Mouse (Mus musculus) heart, embryonic 11.5 days (tissue): ENCODE measurements around the gene Mbnl1. TPM values are rescaled to one million over a fixed set of nuclear protein-coding genes. Genes with fewer than 3 reads are reported as not detected.

Experiments
- ATAC-seq: fragments of 200-750 bp; cut with Nextera tagmentation; replicated peaks from 2 replicates; pipeline ENCODE4 v1.8.0; 2017; ENCODE audit warnings: moderate library complexity; ENCODE audit not compliant: insufficient number of reproducible peaks, low FRiP score, low TSS enrichment
- H3K27ac ChIP-seq: fragments of 300-500 bp; sonication (generic); 2 replicates; pipeline ENCODE4 v1.5.1; 2014; ENCODE audit warnings: mild to moderate bottlenecking, low read depth, low read length
- H3K27me3 ChIP-seq: fragments of 300-500 bp; sonication (generic); 2 replicates; pipeline ENCODE4 v1.6.1; 2014; ENCODE audit warnings: mild to moderate bottlenecking, low read length, mixed read lengths; ENCODE audit not compliant: control insufficient read depth, insufficient read depth
- H3K36me3 ChIP-seq: fragments of 300-500 bp; sonication (generic); 2 replicates; pipeline ENCODE4 v1.6.1; 2014; ENCODE audit warnings: mild to moderate bottlenecking, low read length, moderate library complexity, mixed read lengths; ENCODE audit not compliant: control insufficient read depth, insufficient read depth
- H3K4me1 ChIP-seq: fragments of 300-500 bp; sonication (generic); 2 replicates; pipeline ENCODE4 v1.6.1; 2014; ENCODE audit warnings: low read length; ENCODE audit not compliant: control insufficient read depth, insufficient read depth
- H3K4me2 ChIP-seq: fragments of 300-500 bp; sonication (generic); 2 replicates; pipeline ENCODE4 v1.6.1; 2014; ENCODE audit warnings: mild to moderate bottlenecking, moderate library complexity
- H3K4me3 ChIP-seq: fragments of 300-500 bp; sonication (generic); 2 replicates; pipeline ENCODE4 v1.5.1; 2014; ENCODE audit warnings: low read depth, low read length
- H3K9ac ChIP-seq: fragments of 300-500 bp; sonication (generic); 2 replicates; pipeline ENCODE4 v1.6.1; 2014; ENCODE audit warnings: mild to moderate bottlenecking, low read depth, low read length, moderate library complexity
- H3K9me3 ChIP-seq: fragments of 300-500 bp; sonication (generic); replicated peaks from 2 replicates; pipeline ENCODE4 v1.6.1; 2016; ENCODE audit warnings: low read length; ENCODE audit not compliant: control insufficient read depth
- WGBS: fragments of 180-500 bp; shearing (Covaris S2); extraction: QIAGEN DNeasy Blood & Tissue Kit; methylation state at CpG from one replicate; pipeline ENCODE4 v1.1.7; 2014; ENCODE audit not compliant: insufficient replicate concordance; 5-methylcytosine and 5-hydroxymethylcytosine counted together
- polyA plus RNA-seq: library from polyadenylated mRNA; unstranded; fragments of >200 nt; fragmentation: Nextera tagmentation; extraction: Ambion mirVana; gene quantifications from 2 replicates; pipeline ENCODE4 v1.2.1, GENCODE M21; 2014

Gene Mbnl1
- polyA plus RNA-seq, 1 experiment from 2014 or later: 101 TPM

- no peaks in the 10 kb centered on the region for H3K9me3 ChIP-seq
- H3K4me3 ChIP-seq: no peak overlapping the region
- WGBS: 56% methylated on average over 3 of the region's 3 CpGs
- H3K4me2 ChIP-seq: no peak overlapping the region
- H3K36me3 ChIP-seq: no peaks in the 10 kb centered on the region
- no peak overlapping the region for H3K27ac ChIP-seq
- no peaks in the 10 kb centered on the region for H3K27me3 ChIP-seq
- H3K9ac ChIP-seq: no peak overlapping the region
- no peaks in the 10 kb centered on the region for H3K4me1 ChIP-seq
- no peak for ATAC-seq
Observed at GRCm38 (mm10) chr3:60642227-60642626, 169.6 kb downstream of the Mbnl1 start.

GRCm38 (mm10) chr3:60645531-60645930 lies 172.9 kb downstream of the Mbnl1 start:
- WGBS: 78% methylated on average over 1 of the region's 1 CpGs
- no peak for ATAC-seq

GRCm38 (mm10) chr3:60648293-60648692 lies 175.7 kb downstream of the Mbnl1 start:
- Histone ChIP-seq H3K9ac (no peak overlapping the region), H3K27me3 (no peaks in the 10 kb centered on the region), H3K4me3 (no peak overlapping the region), H3K27ac (no peak overlapping the region), H3K4me1 (no peaks in the 10 kb centered on the region), H3K9me3 (no peaks in the 10 kb centered on the region), H3K36me3 (no peaks in the 10 kb centered on the region), H3K4me2 (no peak overlapping the region)
- no peak for ATAC-seq
- WGBS: 57% methylated on average over 1 of the region's 1 CpGs

More at GRCm38 (mm10) chr3:60645531-60645930, 172.9 kb downstream of the Mbnl1 start:
- H3K27ac ChIP-seq: no peak overlapping the region
- no peaks in the 10 kb centered on the region for H3K4me1 ChIP-seq
- H3K4me2 ChIP-seq: no peak overlapping the region
- no peaks in the 10 kb centered on the region for H3K27me3 ChIP-seq
- H3K9ac ChIP-seq: no peak overlapping the region
- H3K36me3 ChIP-seq: no peaks in the 10 kb centered on the region
- H3K4me3 ChIP-seq: no peak overlapping the region
- H3K9me3 ChIP-seq: no peaks in the 10 kb centered on the region

GRCm38 (mm10) chr3:60660762-60661161 lies 188.1 kb downstream of the Mbnl1 start:
- Histone ChIP-seq H3K4me3 (no peak overlapping the region), H3K36me3 (no peaks in the 10 kb centered on the region), H3K9me3 (no peaks in the 10 kb centered on the region), H3K27ac (no peak overlapping the region), H3K4me2 (no peak overlapping the region), H3K4me1 (no peaks in the 10 kb centered on the region), H3K27me3 (no peaks in the 10 kb centered on the region), H3K9ac (no peak overlapping the region)
- 97% methylated on average over 2 of the region's 2 CpGs for WGBS
- ATAC-seq: no peak
